Mouse (Mus musculus) lung, embryonic 16.5 days (tissue): Measurements from ENCODE around the gene Exo1. TPM values are rescaled to one million over a fixed set of nuclear protein-coding genes. Genes with fewer than 3 reads are reported as not detected.

Experiments
- ATAC-seq: fragments of 200-750 bp; cut with Nextera tagmentation; 2 replicates; pipeline ENCODE4 v1.8.0; 2017; ENCODE audit warnings: low read depth, mild to moderate bottlenecking, moderate library complexity
- H3K27ac ChIP-seq: fragments of 300-500 bp; sonication (generic); 2 replicates; pipeline ENCODE4 v1.5.1; 2014; ENCODE audit warnings: mild to moderate bottlenecking, control low read depth, low read length
- H3K27me3 ChIP-seq: fragments of 300-500 bp; sonication (generic); 2 replicates; pipeline ENCODE4 v1.6.1; 2014; ENCODE audit warnings: low read depth, low read length, mixed read lengths; ENCODE audit not compliant: control insufficient read depth, insufficient read depth
- H3K36me3 ChIP-seq: fragments of 300-500 bp; sonication (generic); 2 replicates; pipeline ENCODE4 v1.6.1; 2014; ENCODE audit warnings: low read length; ENCODE audit not compliant: control insufficient read depth, insufficient read depth
- H3K4me1 ChIP-seq: fragments of 300-500 bp; sonication (generic); replicated peaks from 2 replicates; pipeline ENCODE4 v1.6.1; 2014; ENCODE audit warnings: low read length, mixed read lengths; ENCODE audit not compliant: control insufficient read depth, insufficient read depth
- H3K4me2 ChIP-seq: fragments of 300-500 bp; sonication (generic); 2 replicates; pipeline ENCODE4 v1.6.1; 2014; ENCODE audit warnings: low read depth, low read length, control low read depth
- H3K4me3 ChIP-seq: fragments of 300-500 bp; sonication (generic); 2 replicates; pipeline ENCODE4 v1.5.1; 2014; ENCODE audit warnings: mild to moderate bottlenecking, low read length, control low read depth
- H3K9ac ChIP-seq: fragments of 300-500 bp; sonication (generic); 2 replicates; pipeline ENCODE4 v1.6.1; 2014; ENCODE audit warnings: low read length, control low read depth
- H3K9me3 ChIP-seq: fragments of 300-500 bp; sonication (generic); 2 replicates; pipeline ENCODE4 v1.6.1; 2016; ENCODE audit warnings: low read length; ENCODE audit not compliant: control insufficient read depth
- WGBS: fragments of 180-500 bp; shearing (Covaris S2); extraction: QIAGEN DNeasy Blood & Tissue Kit; methylation state at CpG from one replicate; pipeline ENCODE4 v1.1.7; 2014; 5-methylcytosine and 5-hydroxymethylcytosine counted together
- polyA plus RNA-seq: library from polyadenylated mRNA; unstranded; fragments of >200 nt; fragmentation: Nextera tagmentation; extraction: Ambion mirVana; gene quantifications from 2 replicates; pipeline ENCODE4 v1.2.1, GENCODE M21; 2015

The Exo1 gene
- 61.9 and 73.3 TPM in 2 replicates for polyA plus RNA-seq

- Histone ChIP-seq H3K27ac (peak within 1 kb of the TSS; percentile 91), H3K4me3 (peak within 1 kb of the TSS; percentile 89)
- WGBS, result under 1% methylated on average over 66 of the region's 66 CpGs
These were observed at the start of gene Exo1 for GRCm38 (mm10) chr1:175880453-175881296. TSS of gene Exo1 (plus strand) at chr1:175880581.

GRCm38 (mm10) chr1:175855515-175855914 is 24.9 kb upstream of the Exo1 start:
- H3K4me3 ChIP-seq, result no peak overlapping the region
- no peak for ATAC-seq
- no peaks in the 10 kb centered on the region for H3K4me1 ChIP-seq
- H3K9ac ChIP-seq, result no peak overlapping the region
- no peak overlapping the region for H3K4me2 ChIP-seq
- 84% methylated on average over 1 of the region's 1 CpGs for whole genome bisulfite sequencing
- H3K27me3 ChIP-seq, result no peaks in the 10 kb centered on the region
- no peaks in the 10 kb centered on the region for H3K36me3 ChIP-seq
- H3K27ac ChIP-seq, result no peak overlapping the region
- H3K9me3 ChIP-seq, result no peaks in the 10 kb centered on the region

More at GRCm38 (mm10) chr1:175880453-175881296, at the start of gene Exo1:
- Histone ChIP-seq H3K9me3 (no peaks in the 10 kb centered on the region), H3K9ac (peak within 1 kb of the TSS; percentile 88), H3K4me2 (peak within 1 kb of the TSS; percentile 85), H3K4me1 (peaks cover 10% of the 10 kb centered on the region), H3K36me3 (peaks cover 9% of the 10 kb centered on the region), H3K27me3 (no peaks in the 10 kb centered on the region)
- peak; percentile 97 for ATAC-seq

- Histone ChIP-seq H3K4me2 (no peak overlapping the region), H3K27ac (no peak overlapping the region), H3K27me3 (no peaks in the 10 kb centered on the region), H3K4me1 (no peaks in the 10 kb centered on the region), H3K9ac (no peak overlapping the region), H3K4me3 (no peak overlapping the region), H3K9me3 (no peaks in the 10 kb centered on the region), H3K36me3 (no peaks in the 10 kb centered on the region)
- ATAC-seq, result no peak
- WGBS, result 47% methylated on average over 1 of the region's 1 CpGs
These were observed 13.3 kb upstream of the Exo1 start for GRCm38 (mm10) chr1:175867050-175867449.

GRCm38 (mm10) chr1:175867558-175867957 is 12.8 kb upstream of the Exo1 start:
- no peak overlapping the region for H3K27ac ChIP-seq
- no peak overlapping the region for H3K4me3 ChIP-seq
- no peaks in the 10 kb centered on the region for H3K36me3 ChIP-seq
- H3K4me1 ChIP-seq, result no peaks in the 10 kb centered on the region
- no peak overlapping the region for H3K9ac ChIP-seq
- WGBS, result 24% methylated on average over 5 of the region's 5 CpGs
- no peak overlapping the region for H3K4me2 ChIP-seq
- no peak for ATAC-seq
- no peaks in the 10 kb centered on the region for H3K27me3 ChIP-seq
- H3K9me3 ChIP-seq, result no peaks in the 10 kb centered on the region

GRCm38 (mm10) chr1:175870716-175871115 is 9.7 kb upstream of the Exo1 start:
- Histone ChIP-seq H3K4me2 (no peak overlapping the region), H3K4me3 (no peak overlapping the region), H3K27ac (no peak overlapping the region), H3K27me3 (no peaks in the 10 kb centered on the region), H3K9ac (no peak overlapping the region), H3K4me1 (no peaks in the 10 kb centered on the region), H3K36me3 (no peaks in the 10 kb centered on the region), H3K9me3 (no peaks in the 10 kb centered on the region)
- WGBS, result 82% methylated on average over 3 of the region's 3 CpGs
- ATAC-seq, result no peak

GRCm38 (mm10) chr1:175872028-175872816 is 8.2 kb upstream of the Exo1 start:
- H3K4me1 ChIP-seq, result no peaks in the 10 kb centered on the region
- H3K27me3 ChIP-seq, result no peaks in the 10 kb centered on the region
- no peak overlapping the region for H3K4me2 ChIP-seq
- 69% methylated on average over 6 of the region's 6 CpGs for WGBS
- no peak overlapping the region for H3K27ac ChIP-seq
- no peak overlapping the region for H3K9ac ChIP-seq
- H3K9me3 ChIP-seq, result no peaks in the 10 kb centered on the region
- no peak for ATAC-seq
- no peak overlapping the region for H3K4me3 ChIP-seq
- H3K36me3 ChIP-seq, result no peaks in the 10 kb centered on the region

GRCm38 (mm10) chr1:175883398-175883797 is 3.0 kb downstream of the Exo1 start:
- no peak for ATAC-seq
- WGBS, result 52% methylated on average over 3 of the region's 3 CpGs
- H3K27ac ChIP-seq, result no peak overlapping the region
- peaks cover 20% of the 10 kb centered on the region for H3K36me3 ChIP-seq
- H3K9ac ChIP-seq, result no peak overlapping the region
- H3K4me2 ChIP-seq, result no peak overlapping the region
- no peaks in the 10 kb centered on the region for H3K9me3 ChIP-seq
- H3K4me3 ChIP-seq, result no peak overlapping the region
- peaks cover 10% of the 10 kb centered on the region for H3K4me1 ChIP-seq
- no peaks in the 10 kb centered on the region for H3K27me3 ChIP-seq

- no peak overlapping the region for H3K9ac ChIP-seq
- H3K36me3 ChIP-seq, result peaks cover 27% of the 10 kb centered on the region
- H3K4me3 ChIP-seq, result no peak overlapping the region
- peak; percentile 38; the same call in 1 of the 2 replicates for ATAC-seq
- 67% methylated on average over 6 of the region's 6 CpGs for WGBS
- no peak overlapping the region for H3K27ac ChIP-seq
- H3K4me2 ChIP-seq, result no peak overlapping the region
- H3K9me3 ChIP-seq, result no peaks in the 10 kb centered on the region
- no peaks in the 10 kb centered on the region for H3K4me1 ChIP-seq
- no peaks in the 10 kb centered on the region for H3K27me3 ChIP-seq
These were observed 12.9 kb downstream of the Exo1 start for GRCm38 (mm10) chr1:175893263-175893662.

GRCm38 (mm10) chr1:175893726-175894125 is 13.3 kb downstream of the Exo1 start:
- Histone ChIP-seq H3K27ac (no peak overlapping the region), H3K27me3 (no peaks in the 10 kb centered on the region), H3K4me1 (no peaks in the 10 kb centered on the region), H3K9ac (no peak overlapping the region), H3K4me2 (no peak overlapping the region), H3K9me3 (no peaks in the 10 kb centered on the region), H3K36me3 (peaks cover 25% of the 10 kb centered on the region), H3K4me3 (no peak overlapping the region)
- ATAC-seq, result peak; percentile 79
- 67% methylated on average over 12 of the region's 12 CpGs for WGBS
